Mouse (Mus musculus) brain, adult 2 months (tissue): ENCODE measurements at regions not wholly inside any gene's neighbourhood (a gene's known extent, or its start where the extent isn't known, plus 50 kb on each side); places are given as distances from the start of the nearest gene placed in this dataset.
"Not testable (repeated sequence)": the region's sequence is repeated elsewhere in the genome, so short reads cannot be mapped to it uniquely, and the experiment has no call there.

Experiments
- DNase-seq: peaks from one replicate; pipeline ENCODE4 v3.0.0; 2011; ENCODE audit warnings: low read depth, low spot score

GRCm38 (mm10) chr1:7388627-7389026 lies 2580.9 kb downstream of the Gm37988 start:
- no peak for DNase-seq

- no peak for DNase-seq
Measured at GRCm38 (mm10) chr1:7393508-7393907, 2585.8 kb downstream of the Gm37988 start.

- no peak for DNase-seq
Measured at GRCm38 (mm10) chr1:7394161-7394560, 2586.5 kb downstream of the Gm37988 start.

GRCm38 (mm10) chr1:7395527-7395926 lies 2587.8 kb downstream of the Gm37988 start:
- DNase-seq: no peak

- peak; percentile 93 for DNase-seq
Measured at GRCm38 (mm10) chr1:7396867-7397806, 2589.4 kb downstream of the Gm37988 start.

GRCm38 (mm10) chr1:7397807-7398446 lies 2590.2 kb downstream of the Gm37988 start:
- peak; percentile 99 for DNase-seq

- peak; percentile 18 for DNase-seq
Measured at GRCm38 (mm10) chr1:7398678-7399218, 2591.1 kb downstream of the Gm37988 start.

GRCm38 (mm10) chr1:7405651-7406050 lies 2598.0 kb downstream of the Gm37988 start:
- DNase-seq: not testable (repeated sequence)

- DNase-seq: no peak
Measured at GRCm38 (mm10) chr1:7414444-7414843, 2606.8 kb downstream of the Gm37988 start.

- DNase-seq: no peak
Measured at GRCm38 (mm10) chr1:7451660-7452155, 2644.0 kb downstream of the Gm37988 start.

- DNase-seq: no peak
Measured at GRCm38 (mm10) chr1:7454931-7455330, 2647.2 kb downstream of the Gm37988 start.

GRCm38 (mm10) chr1:7457895-7458294 lies 2650.2 kb downstream of the Gm37988 start:
- DNase-seq: no peak

GRCm38 (mm10) chr1:7494096-7494495 lies 2686.4 kb downstream of the Gm37988 start:
- no peak for DNase-seq

- no peak for DNase-seq
Measured at GRCm38 (mm10) chr1:7499042-7499441, 2691.3 kb downstream of the Gm37988 start.

GRCm38 (mm10) chr1:7502363-7502762 lies 2694.7 kb downstream of the Gm37988 start:
- DNase-seq: no peak

- DNase-seq: no peak
Measured at GRCm38 (mm10) chr1:7518791-7519190, 2711.1 kb downstream of the Gm37988 start.

GRCm38 (mm10) chr1:7533506-7533905 lies 2725.8 kb downstream of the Gm37988 start:
- DNase-seq: no peak

GRCm38 (mm10) chr1:7535191-7535590 lies 2727.5 kb downstream of the Gm37988 start:
- DNase-seq: peak; percentile 72

- DNase-seq: peak; percentile 74
Measured at GRCm38 (mm10) chr1:7543492-7543891, 2735.8 kb downstream of the Gm37988 start.

GRCm38 (mm10) chr1:7548261-7548660 lies 2740.6 kb downstream of the Gm37988 start:
- DNase-seq: peak; percentile 8

- DNase-seq: no peak
Measured at GRCm38 (mm10) chr1:7574787-7575186, 2767.1 kb downstream of the Gm37988 start.

GRCm38 (mm10) chr1:7586409-7586808 lies 2778.7 kb downstream of the Gm37988 start:
- DNase-seq: no peak
